Mouse (Mus musculus): ENCODE results near the gene Lrrk1. TPM values are rescaled to one million over a fixed set of nuclear protein-coding genes. Genes with fewer than 3 reads are reported as not detected.

Lrrk1 gene
- polyA plus RNA-seq, 1 experiment from 2014 or later, result 1.7 TPM

- DNase-seq (ENCODE audit: low spot score) (no peak), ATAC-seq (no peak)
- Histone ChIP-seq H3K27me3 (replicated peaks; ENCODE audit: control insufficient read depth, insufficient read depth, low read length) (no peaks in the 10 kb centered on the region), H3K4me3 (ENCODE audit: low read depth, low read length) (no peak overlapping the region), H3K9me3 (replicated peaks; ENCODE audit: control insufficient read depth, low read length) (no peaks in the 10 kb centered on the region), H3K4me1 (ENCODE audit: control insufficient read depth, insufficient read depth, low read length) (peaks cover 2% of the 10 kb centered on the region; the same call in 1 of the 2 replicates), H3K9ac (ENCODE audit: low read length) (no peak overlapping the region), H3K4me2 (ENCODE audit: low read length) (no peak overlapping the region), H3K36me3 (ENCODE audit: control insufficient read depth, insufficient read depth, low read length) (no peaks in the 10 kb centered on the region), H3K27ac (ENCODE audit: low read depth, low read length) (no peak overlapping the region)
- WGBS, result 96% methylated on average over 6 of the region's 6 CpGs
Measured at GRCm38 (mm10) chr7:66224541-66224940, 163.6 kb downstream of the Lrrk1 start.

DNA sequence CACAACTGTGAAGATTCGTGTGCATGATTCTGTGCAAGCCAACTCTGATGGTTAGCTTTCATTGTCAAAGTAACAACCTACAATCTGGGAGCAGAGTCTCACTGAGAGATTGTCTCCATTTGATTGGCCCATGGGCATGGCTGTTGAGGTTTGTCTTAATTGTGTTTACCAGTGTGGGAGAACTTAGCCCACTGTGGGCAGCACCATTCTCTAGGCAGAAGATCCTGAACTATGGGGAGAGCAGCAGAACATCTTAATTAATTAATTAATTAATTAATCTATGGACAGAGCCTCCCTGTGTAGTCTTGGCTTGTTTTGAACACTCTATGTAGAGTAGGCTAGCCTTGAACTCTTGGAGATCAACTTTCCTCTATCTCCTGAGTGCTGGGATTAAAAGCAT lies 164.4 kb downstream of the Lrrk1 start:
- 88% methylated on average over 1 of the region's 1 CpGs for WGBS
- no peak overlapping the region for H3K27ac ChIP-seq (ENCODE audit: low read depth, low read length)
- DNase-seq (ENCODE audit: low spot score) (no peak), ATAC-seq (no peak)
- no peak overlapping the region for H3K9ac ChIP-seq (ENCODE audit: low read length)
- no peak overlapping the region for H3K4me3 ChIP-seq (ENCODE audit: low read depth, low read length)
- no peaks in the 10 kb centered on the region for H3K27me3 ChIP-seq (replicated peaks; ENCODE audit: control insufficient read depth, insufficient read depth, low read length)
- H3K9me3 ChIP-seq (replicated peaks; ENCODE audit: control insufficient read depth, low read length), result no peaks in the 10 kb centered on the region
- no peak overlapping the region for H3K4me2 ChIP-seq (ENCODE audit: low read length)
- peaks cover 2% of the 10 kb centered on the region; the same call in 1 of the 2 replicates for H3K4me1 ChIP-seq (ENCODE audit: control insufficient read depth, insufficient read depth, low read length)
- no peaks in the 10 kb centered on the region for H3K36me3 ChIP-seq (ENCODE audit: control insufficient read depth, insufficient read depth, low read length)

DNA sequence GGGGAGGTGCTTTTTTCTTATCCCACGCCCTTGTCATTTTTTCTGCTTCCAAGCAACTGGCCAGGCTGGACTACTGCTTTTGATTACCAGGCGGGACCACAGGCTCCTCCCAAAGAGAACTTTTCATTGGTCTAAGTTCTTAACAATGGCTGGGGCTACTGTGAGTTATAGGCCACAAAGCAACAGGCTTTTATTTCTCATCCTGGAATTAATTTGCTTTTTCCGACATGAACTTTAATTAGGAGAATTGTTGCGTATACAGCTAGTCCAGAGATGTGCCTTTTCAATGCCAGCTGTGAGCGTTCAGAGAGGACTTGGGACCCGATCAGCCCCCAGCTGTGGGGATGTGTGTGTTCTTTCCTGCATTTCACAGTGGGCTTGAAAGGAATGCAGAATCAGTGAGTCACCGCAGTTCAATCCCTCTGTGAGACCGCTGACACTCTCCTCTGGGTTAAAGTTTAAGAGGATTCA lies 165.5 kb downstream of the Lrrk1 start:
- 9% methylated on average over 8 of the region's 8 CpGs for WGBS
- H3K36me3 ChIP-seq (ENCODE audit: control insufficient read depth, insufficient read depth, low read length), result no peaks in the 10 kb centered on the region
- DNase-seq (ENCODE audit: low spot score), result no peak
- no peak overlapping the region for H3K4me3 ChIP-seq (ENCODE audit: low read depth, low read length)
- ATAC-seq, result no peak
- no peak overlapping the region for H3K9ac ChIP-seq (ENCODE audit: low read length)
- H3K27ac ChIP-seq (ENCODE audit: low read depth, low read length), result no peak overlapping the region
- peaks cover 7% of the 10 kb centered on the region for H3K4me1 ChIP-seq (ENCODE audit: control insufficient read depth, insufficient read depth, low read length)
- no peaks in the 10 kb centered on the region for H3K27me3 ChIP-seq (replicated peaks; ENCODE audit: control insufficient read depth, insufficient read depth, low read length)
- no peak overlapping the region for H3K4me2 ChIP-seq (ENCODE audit: low read length)
- H3K9me3 ChIP-seq (replicated peaks; ENCODE audit: control insufficient read depth, low read length), result no peaks in the 10 kb centered on the region

- no peak overlapping the region for H3K4me2 ChIP-seq (ENCODE audit: low read length)
- 61% methylated on average over 4 of the region's 4 CpGs for WGBS
- H3K36me3 ChIP-seq (ENCODE audit: control insufficient read depth, insufficient read depth, low read length), result no peaks in the 10 kb centered on the region
- H3K9me3 ChIP-seq (replicated peaks; ENCODE audit: control insufficient read depth, low read length), result no peaks in the 10 kb centered on the region
- H3K9ac ChIP-seq (ENCODE audit: low read length), result no peak overlapping the region
- H3K4me3 ChIP-seq (ENCODE audit: low read depth, low read length), result no peak overlapping the region
- no peak for ATAC-seq
- peaks cover 10% of the 10 kb centered on the region for H3K4me1 ChIP-seq (ENCODE audit: control insufficient read depth, insufficient read depth, low read length)
- DNase-seq (ENCODE audit: low spot score), result no peak
- no peak overlapping the region for H3K27ac ChIP-seq (ENCODE audit: low read depth, low read length)
- no peaks in the 10 kb centered on the region for H3K27me3 ChIP-seq (replicated peaks; ENCODE audit: control insufficient read depth, insufficient read depth, low read length)
Measured at GRCm38 (mm10) chr7:66219794-66220227, 168.3 kb downstream of the Lrrk1 start.

DNA sequence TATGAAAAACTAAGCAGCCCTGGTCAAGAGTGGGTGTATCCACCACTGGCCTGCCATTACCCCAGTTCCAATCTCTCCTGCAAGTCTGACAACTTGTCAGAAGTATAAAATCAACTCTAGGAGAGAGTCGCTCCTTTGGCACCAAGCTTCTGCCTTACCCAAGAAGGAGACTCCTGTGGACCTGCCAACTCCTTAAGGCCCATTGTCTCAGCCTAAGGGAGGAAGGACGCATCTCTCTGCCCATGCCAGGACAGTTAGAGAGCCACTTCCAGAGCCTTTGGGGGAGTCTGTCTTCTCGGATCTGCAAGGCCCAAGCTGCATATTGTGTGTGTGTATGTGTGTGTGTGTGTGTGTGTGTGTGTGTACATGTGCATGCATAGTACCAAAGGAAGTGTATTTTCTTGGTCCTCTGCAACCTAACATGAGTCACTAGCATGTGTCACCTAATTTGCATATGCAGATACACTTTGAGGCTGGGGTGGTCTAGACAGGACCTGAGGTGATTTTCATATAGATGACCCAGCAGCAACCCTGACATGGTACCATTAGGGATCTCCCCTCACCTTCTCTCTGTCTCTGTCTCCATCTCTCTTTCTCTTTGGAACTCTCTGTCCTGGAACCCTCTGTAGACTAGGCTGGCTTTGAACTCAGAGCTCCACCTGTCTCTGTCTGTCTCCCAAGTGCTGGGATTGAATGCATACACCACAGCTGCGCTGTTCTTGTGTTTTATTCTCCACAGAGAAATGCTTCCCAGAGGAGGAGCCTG lies 168.9 kb downstream of the Lrrk1 start:
- WGBS, result 83% methylated on average over 4 of the region's 4 CpGs
- ATAC-seq (no peak), DNase-seq (ENCODE audit: low spot score) (no peak)
- Histone ChIP-seq H3K9ac (ENCODE audit: low read length) (no peak overlapping the region), H3K4me3 (ENCODE audit: low read depth, low read length) (no peak overlapping the region), H3K9me3 (replicated peaks; ENCODE audit: control insufficient read depth, low read length) (no peaks in the 10 kb centered on the region), H3K27me3 (replicated peaks; ENCODE audit: control insufficient read depth, insufficient read depth, low read length) (no peaks in the 10 kb centered on the region), H3K27ac (ENCODE audit: low read depth, low read length) (no peak overlapping the region), H3K36me3 (ENCODE audit: control insufficient read depth, insufficient read depth, low read length) (no peaks in the 10 kb centered on the region), H3K4me1 (ENCODE audit: control insufficient read depth, insufficient read depth, low read length) (peaks cover 10% of the 10 kb centered on the region), H3K4me2 (ENCODE audit: low read length) (no peak overlapping the region)

- Histone ChIP-seq H3K27me3 (replicated peaks; ENCODE audit: control insufficient read depth, insufficient read depth, low read length) (no peaks in the 10 kb centered on the region), H3K36me3 (ENCODE audit: control insufficient read depth, insufficient read depth, low read length) (no peaks in the 10 kb centered on the region), H3K4me3 (ENCODE audit: low read depth, low read length) (no peak overlapping the region), H3K4me1 (ENCODE audit: control insufficient read depth, insufficient read depth, low read length) (peaks cover 10% of the 10 kb centered on the region), H3K9me3 (replicated peaks; ENCODE audit: control insufficient read depth, low read length) (no peaks in the 10 kb centered on the region), H3K4me2 (ENCODE audit: low read length) (no peak overlapping the region), H3K27ac (ENCODE audit: low read depth, low read length) (peak overlapping the region; percentile 30), H3K9ac (ENCODE audit: low read length) (no peak overlapping the region)
- 36% methylated on average over 9 of the region's 9 CpGs for WGBS
- ATAC-seq, result no peak
- DNase-seq (ENCODE audit: low spot score), result peak; percentile 31
Measured at GRCm38 (mm10) chr7:66218193-66219014, 169.7 kb downstream of the Lrrk1 start.

GRCm38 (mm10) chr7:66217531-66218094 lies 170.5 kb downstream of the Lrrk1 start:
- H3K27me3 ChIP-seq (replicated peaks; ENCODE audit: control insufficient read depth, insufficient read depth, low read length), result no peaks in the 10 kb centered on the region
- H3K4me3 ChIP-seq (ENCODE audit: low read depth, low read length), result no peak overlapping the region
- no peaks in the 10 kb centered on the region for H3K9me3 ChIP-seq (replicated peaks; ENCODE audit: control insufficient read depth, low read length)
- peak overlapping the region; percentile 14; the same call in 1 of the 2 replicates for H3K27ac ChIP-seq (ENCODE audit: low read depth, low read length)
- H3K9ac ChIP-seq (ENCODE audit: low read length), result no peak overlapping the region
- H3K4me1 ChIP-seq (ENCODE audit: control insufficient read depth, insufficient read depth, low read length), result peaks cover 9% of the 10 kb centered on the region
- 13% methylated on average over 7 of the region's 7 CpGs for WGBS
- peak; percentile 37; the same call in 1 of the 2 replicates for ATAC-seq
- H3K36me3 ChIP-seq (ENCODE audit: control insufficient read depth, insufficient read depth, low read length), result no peaks in the 10 kb centered on the region
- peak; percentile 34 for DNase-seq (ENCODE audit: low spot score)
- no peak overlapping the region for H3K4me2 ChIP-seq (ENCODE audit: low read length)

- no peak overlapping the region for H3K4me3 ChIP-seq (ENCODE audit: low read depth, low read length)
- ATAC-seq, result no peak
- 62% methylated on average over 7 of the region's 7 CpGs for WGBS
- H3K9me3 ChIP-seq (replicated peaks; ENCODE audit: control insufficient read depth, low read length), result no peaks in the 10 kb centered on the region
- no peak for DNase-seq (ENCODE audit: low spot score)
- no peak overlapping the region for H3K4me2 ChIP-seq (ENCODE audit: low read length)
- H3K4me1 ChIP-seq (ENCODE audit: control insufficient read depth, insufficient read depth, low read length), result peaks cover 8% of the 10 kb centered on the region
- H3K27me3 ChIP-seq (replicated peaks; ENCODE audit: control insufficient read depth, insufficient read depth, low read length), result no peaks in the 10 kb centered on the region
- H3K9ac ChIP-seq (ENCODE audit: low read length), result no peak overlapping the region
- H3K27ac ChIP-seq (ENCODE audit: low read depth, low read length), result no peak overlapping the region
- no peaks in the 10 kb centered on the region for H3K36me3 ChIP-seq (ENCODE audit: control insufficient read depth, insufficient read depth, low read length)
Measured at GRCm38 (mm10) chr7:66217011-66217410, 171.1 kb downstream of the Lrrk1 start.
